Mouse (Mus musculus): ENCODE measurements around the gene Vsnl1. TPM values are rescaled to one million over a fixed set of nuclear protein-coding genes. Genes with fewer than 3 reads are reported as not detected.

Gene Vsnl1
- total RNA-seq, 2 experiments from 2014 or later: not detected

GRCm38 (mm10) chr12:11306753-11307645, 129.4 kb downstream of the Vsnl1 start:
- no peak for ATAC-seq (replicated peaks; ENCODE audit: low FRiP score, low TSS enrichment, poor library complexity, severe bottlenecking)

DNA sequence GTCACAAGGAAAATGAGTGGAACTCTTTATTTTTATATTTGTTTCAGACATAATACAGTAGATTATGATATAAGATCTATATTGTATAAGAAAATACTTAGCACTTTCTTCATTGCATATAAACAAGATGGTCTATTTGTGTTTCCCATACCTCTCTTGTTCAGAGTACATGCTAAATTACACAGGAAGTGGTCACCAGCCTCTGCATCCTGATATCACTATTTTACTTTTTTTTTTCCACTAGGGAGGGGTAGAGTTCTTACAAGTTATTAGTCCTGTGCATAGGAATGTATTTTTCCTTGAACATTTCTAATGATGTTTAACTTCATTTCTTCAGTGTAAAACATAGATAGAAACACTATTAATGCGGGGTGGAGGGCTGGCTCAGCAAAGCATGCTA, 135.6 kb downstream of the Vsnl1 start:
- no peak for ATAC-seq (replicated peaks; ENCODE audit: low FRiP score, low TSS enrichment, poor library complexity, severe bottlenecking)

- no peak for ATAC-seq (replicated peaks; ENCODE audit: low FRiP score, low TSS enrichment, poor library complexity, severe bottlenecking)
Measured at GRCm38 (mm10) chr12:11286382-11286781, 150.0 kb downstream of the Vsnl1 start.

DNA sequence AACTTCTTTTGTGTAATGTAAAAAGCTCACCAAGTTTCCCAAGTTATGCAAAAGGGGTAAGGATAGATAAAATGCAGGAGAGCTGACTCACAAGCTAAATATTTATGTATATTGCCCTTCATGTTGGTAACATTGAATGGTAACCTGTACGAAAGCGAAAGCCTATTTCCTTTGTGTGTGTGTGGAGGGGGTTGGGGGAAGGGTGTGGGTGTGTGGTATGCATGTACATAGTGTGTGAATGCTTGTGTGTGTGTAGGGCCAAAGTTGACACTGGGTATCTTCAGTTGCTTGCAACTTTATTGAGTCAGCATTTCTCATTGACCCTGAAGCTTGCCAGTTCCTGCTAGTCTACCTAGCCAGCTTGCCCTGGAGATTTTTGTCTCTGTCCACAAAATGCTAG, 154.8 kb downstream of the Vsnl1 start:
- ATAC-seq (replicated peaks; ENCODE audit: low FRiP score, low TSS enrichment, poor library complexity, severe bottlenecking): no peak

DNA sequence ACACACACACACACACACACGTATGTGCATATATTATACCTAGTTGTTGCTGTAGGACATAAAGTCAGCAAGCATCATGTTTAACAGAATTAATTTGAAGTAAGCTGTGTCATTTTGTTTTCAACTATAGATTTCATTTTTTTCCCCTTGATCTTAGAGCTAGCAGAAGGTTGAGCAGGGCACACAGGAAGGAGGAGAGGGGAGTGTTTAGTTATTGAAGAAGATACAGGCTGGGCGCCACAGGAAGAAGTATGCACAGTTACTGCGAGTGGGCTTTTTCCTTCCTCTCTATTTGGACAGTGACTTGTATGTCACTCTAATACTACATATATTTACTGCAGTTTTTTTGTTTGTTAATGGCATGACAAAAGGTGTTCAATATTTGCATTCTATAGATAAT, 156.5 kb downstream of the Vsnl1 start:
- no peak for ATAC-seq (replicated peaks; ENCODE audit: low FRiP score, low TSS enrichment, poor library complexity, severe bottlenecking)

GRCm38 (mm10) chr12:11277207-11277606, 159.2 kb downstream of the Vsnl1 start:
- no peak for ATAC-seq (replicated peaks; ENCODE audit: low FRiP score, low TSS enrichment, poor library complexity, severe bottlenecking)

- no peak for ATAC-seq (replicated peaks; ENCODE audit: low FRiP score, low TSS enrichment, poor library complexity, severe bottlenecking)
Measured at GRCm38 (mm10) chr12:11276632-11277031, 159.8 kb downstream of the Vsnl1 start.

Other genes starting within 250 kb of the Vsnl1 start
- not detected in 2 replicates for gene Msgn1, start 227.6 kb downstream of the Vsnl1 start, total RNA-seq (2014; fragmentation: Nextera tagmentation)
- not detected in 2 replicates for gene Msgn1, start 227.6 kb downstream of the Vsnl1 start, total RNA-seq (2017)
- 21.7 and 31.0 TPM in 2 replicates for gene Gen1, start 170.8 kb downstream of the Vsnl1 start, total RNA-seq (2014; fragmentation: Nextera tagmentation)
- 18.9 and 28.7 TPM in 2 replicates for gene Gen1, start 170.8 kb downstream of the Vsnl1 start, total RNA-seq (2017)
- gene Smc6, start 170.7 kb downstream of the Vsnl1 start, total RNA-seq (2014; fragmentation: Nextera tagmentation): 55.9 and 85.4 TPM in 2 replicates
- gene Smc6, start 170.7 kb downstream of the Vsnl1 start, total RNA-seq (2017): 108 and 145 TPM in 2 replicates
- not detected in 2 replicates for gene Rad51ap2, start 19.5 kb upstream of the Vsnl1 start, total RNA-seq (2014; fragmentation: Nextera tagmentation)
- gene Rad51ap2, start 19.5 kb upstream of the Vsnl1 start, total RNA-seq (2017): not detected in 2 replicates

All from megakaryocyte-erythroid progenitor cell, adult 5-6 weeks (primary cell).